Mouse (Mus musculus) heart, postnatal 36 days (tissue): Measurements from ENCODE around the gene Gcc2. TPM values are rescaled to one million over a fixed set of nuclear protein-coding genes. Genes with fewer than 3 reads are reported as not detected.
"Not testable (repeated sequence)": the region's sequence is repeated elsewhere in the genome, so short reads cannot be mapped to it uniquely, and the experiment has no call there.

Experiments used
- DNase-seq, 2 experiments: peaks; one replicate each; pipeline ENCODE4 v3.0.0; 2021 to 2022
- intact Hi-C: fragments of 180-260 bp; cut with DNase I; formaldehyde crosslinking; loops from one replicate; pipeline ENCODE4 v1.15.1; 2025
- total RNA-seq, 2 experiments: library from RNA; stranded (reverse); gene quantifications; 2 replicates each; pipeline ENCODE4 v1.2.3; 2021

The Gcc2 gene
- total RNA-seq = 10 to 100 TPM; 27.9 to 34.5 TPM

DNA sequence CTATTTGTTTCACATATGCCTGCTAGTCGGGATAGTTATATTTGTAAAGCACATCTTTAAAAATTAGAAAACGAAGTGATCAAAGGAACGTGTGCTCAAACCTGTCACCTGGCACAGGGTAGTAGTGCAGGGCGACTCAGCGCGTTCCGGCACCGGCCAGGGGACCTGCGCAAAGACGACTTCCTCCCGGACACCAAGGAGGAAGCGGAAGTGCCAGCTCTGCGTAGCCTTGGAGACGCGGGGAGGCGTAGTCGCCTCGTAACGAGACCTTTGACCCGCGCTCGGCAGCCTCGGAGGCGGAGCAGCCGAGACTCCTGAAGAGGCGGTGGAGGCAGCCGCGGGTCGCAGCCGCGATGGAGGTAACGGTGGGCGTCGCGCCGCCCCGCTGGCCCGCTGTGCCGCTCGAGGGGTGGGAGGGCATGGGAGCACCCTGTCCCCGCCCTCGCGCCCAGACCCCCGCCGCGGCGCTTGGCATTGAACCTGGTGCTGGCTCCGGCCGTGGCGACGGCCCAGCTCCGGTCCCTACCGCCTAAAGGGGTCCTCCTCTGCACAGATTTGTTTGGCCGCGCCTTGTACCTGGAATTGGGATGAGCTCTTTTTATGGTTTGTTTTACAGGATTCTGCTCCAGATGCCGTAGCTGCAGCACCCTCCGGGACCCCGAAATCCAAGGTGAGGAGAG is at the start of gene Gcc2:
TSS of gene Gcc2 (plus strand) at position 285 of the 680 bp plus-strand sequence.
- intact Hi-C loops = loop anchor here (5.0 to 10.0 kb wide), 2 partner anchors 119 to 192 kb away; partner anchors contain the start of gene Ranbp2
- peak; percentile 91 for DNase-seq

GRCm38 (mm10) chr10:58205986-58206385 is 49.3 kb upstream of the Gcc2 start:
- intact Hi-C loops = no loop called here
- no peak for DNase-seq

GRCm38 (mm10) chr10:58206639-58207404 is 48.5 kb upstream of the Gcc2 start:
- no peak for DNase-seq
- intact Hi-C loops = no loop called here

DNA sequence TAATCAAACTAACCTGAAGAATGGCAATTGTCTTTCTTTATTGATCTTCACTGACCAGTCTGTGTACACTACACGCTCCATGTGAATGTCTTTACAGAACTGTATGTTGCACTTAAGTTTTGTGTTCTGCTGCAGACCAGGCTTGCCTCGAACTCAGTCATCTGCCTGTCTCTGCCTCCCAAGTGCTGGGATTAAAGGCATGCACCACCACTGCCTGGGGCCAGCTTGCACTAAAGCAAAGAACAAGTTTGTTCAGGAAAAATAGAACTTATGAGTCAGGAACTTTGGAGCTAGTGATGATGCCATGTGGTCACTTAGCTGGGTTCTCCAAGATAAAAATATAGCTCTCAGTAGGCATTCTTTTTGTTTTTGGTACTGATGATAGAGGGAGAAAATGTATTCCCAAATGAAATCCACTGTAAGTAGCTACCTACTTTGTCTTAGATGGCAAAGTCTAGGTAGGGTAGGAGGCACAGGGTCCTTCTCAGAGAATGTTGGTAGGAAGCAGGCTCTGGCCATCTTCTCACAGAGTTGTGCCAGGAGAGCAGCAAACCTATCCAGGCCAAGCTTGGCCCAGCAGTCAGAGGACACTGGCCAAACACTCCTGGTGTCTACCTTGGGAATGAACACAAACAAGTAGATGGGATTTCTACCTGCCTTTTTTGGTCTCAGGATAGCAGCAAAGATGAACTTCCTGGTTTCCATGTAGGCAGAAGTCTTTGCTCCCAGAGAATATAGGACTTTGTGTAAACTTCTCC is 45.4 kb upstream of the Gcc2 start:
- intact Hi-C loops = no loop called here
- no peak for DNase-seq

GRCm38 (mm10) chr10:58210514-58210913 is 44.8 kb upstream of the Gcc2 start:
- DNase-seq = no peak
- intact Hi-C loops = no loop called here

DNA sequence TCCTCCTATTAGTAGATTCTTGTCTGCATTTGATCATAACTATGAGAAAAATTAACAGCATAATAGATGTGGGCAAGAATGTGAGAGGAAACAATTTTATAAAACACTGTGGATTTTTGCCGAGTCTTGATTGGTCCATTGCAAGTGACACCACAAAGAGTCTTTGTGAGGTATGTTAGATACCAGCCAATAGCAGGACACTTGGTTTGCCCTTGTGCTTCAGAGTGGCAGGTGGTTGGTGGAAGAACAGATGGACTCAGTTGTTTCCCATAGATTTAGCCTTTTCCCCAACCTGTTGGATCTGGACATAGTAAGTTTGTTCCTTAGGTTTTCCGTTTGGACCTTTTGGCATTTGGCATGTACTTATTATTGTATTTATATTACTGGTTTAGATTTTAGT is 44.1 kb upstream of the Gcc2 start:
- no peak for DNase-seq
- intact Hi-C loops = no loop called here

DNA sequence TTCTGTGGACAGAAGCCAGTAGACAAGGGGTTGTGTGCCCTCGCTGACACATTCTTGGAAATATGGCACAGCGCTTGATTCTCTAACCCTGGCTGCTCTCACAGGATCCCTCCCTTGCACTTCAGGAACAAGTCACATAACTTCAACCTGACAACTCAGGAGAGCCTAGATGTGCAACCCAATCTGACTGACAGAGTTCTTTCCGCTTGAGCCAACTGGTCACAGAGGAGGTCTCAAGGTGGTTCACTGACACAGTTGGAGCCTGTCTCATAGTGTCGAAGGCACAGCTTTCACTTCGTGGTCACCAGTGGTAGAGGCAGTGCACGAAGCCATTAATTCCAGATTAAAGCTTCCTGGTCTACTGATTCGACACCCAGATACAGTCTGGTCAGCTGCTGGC is 43.1 kb upstream of the Gcc2 start:
- intact Hi-C loops = no loop called here
- no peak for DNase-seq

DNA sequence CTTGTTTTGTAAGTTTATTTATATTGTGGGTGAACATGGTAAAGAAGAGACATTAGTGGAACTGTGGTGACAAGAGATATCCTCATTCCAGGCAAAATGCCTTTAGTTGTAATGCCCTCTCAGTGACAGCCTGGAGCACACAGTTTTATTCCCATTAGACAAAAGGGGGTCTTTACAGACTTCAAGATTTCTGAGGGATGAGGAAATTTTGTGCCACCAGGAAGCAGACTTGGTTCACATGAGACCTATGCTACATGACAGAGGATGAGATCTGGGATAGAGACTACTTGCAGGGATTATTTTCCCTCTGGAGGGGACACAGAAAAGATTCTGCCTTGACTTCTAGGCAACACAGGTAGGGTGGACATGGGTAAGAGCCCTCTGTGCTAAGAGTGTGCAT is 40.8 kb upstream of the Gcc2 start:
- intact Hi-C loops = no loop called here
- DNase-seq = no peak

DNA sequence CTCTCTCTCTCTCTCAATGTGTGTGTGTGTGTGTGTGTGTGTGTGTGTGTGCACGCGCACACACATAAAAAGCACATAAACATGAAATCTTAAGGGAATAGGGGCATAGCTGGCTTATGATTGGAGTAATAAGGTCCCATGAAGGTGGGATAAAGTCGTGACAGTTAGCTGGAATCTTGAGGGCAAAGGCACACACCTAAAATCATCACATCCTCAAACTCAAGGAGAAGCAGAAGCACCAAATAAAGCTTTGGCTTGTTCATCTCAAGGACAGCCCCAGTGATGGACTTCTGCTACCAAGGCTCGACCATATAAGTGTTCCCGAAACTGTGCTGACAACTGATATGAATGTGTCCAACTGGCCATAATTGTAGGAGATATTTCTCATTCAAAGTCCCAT is 40.4 kb upstream of the Gcc2 start:
- intact Hi-C loops = no loop called here
- DNase-seq = no peak

- DNase-seq = no peak
- intact Hi-C loops = no loop called here
Observed at GRCm38 (mm10) chr10:58215353-58215752, 39.9 kb upstream of the Gcc2 start.

- intact Hi-C loops = no loop called here
- no peak for DNase-seq
Observed at GRCm38 (mm10) chr10:58217366-58217765, 37.9 kb upstream of the Gcc2 start.

- intact Hi-C loops = no loop called here
- no peak for DNase-seq
Observed at GRCm38 (mm10) chr10:58220726-58221125, 34.6 kb upstream of the Gcc2 start.

DNA sequence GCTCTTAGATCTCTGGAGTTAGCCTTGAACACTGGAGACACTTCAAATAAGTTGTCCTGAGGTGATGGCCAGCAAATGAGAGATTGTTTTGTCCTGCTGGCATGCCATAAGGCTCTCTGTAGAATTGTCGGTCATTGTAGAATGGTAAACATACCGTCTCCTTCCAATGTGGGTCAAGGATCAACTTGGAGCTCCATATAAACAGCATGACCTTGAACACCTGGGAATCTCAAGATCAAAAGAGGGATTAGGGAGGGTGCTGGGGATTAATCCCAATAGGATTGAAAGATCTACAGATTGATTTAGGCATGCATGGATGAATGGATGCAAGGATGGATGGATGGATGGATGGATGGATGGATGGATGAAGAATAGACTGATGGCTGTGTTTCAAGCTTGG is 33.7 kb upstream of the Gcc2 start:
- DNase-seq = peak in 1 of 2 experiments; percentile 46

GRCm38 (mm10) chr10:58223161-58223560 is 32.1 kb upstream of the Gcc2 start:
- DNase-seq, intact Hi-C loops: not testable (repeated sequence)

More for the DNA sequence above, 33.7 kb upstream of the Gcc2 start:
- intact Hi-C loops = not testable (repeated sequence)

DNA sequence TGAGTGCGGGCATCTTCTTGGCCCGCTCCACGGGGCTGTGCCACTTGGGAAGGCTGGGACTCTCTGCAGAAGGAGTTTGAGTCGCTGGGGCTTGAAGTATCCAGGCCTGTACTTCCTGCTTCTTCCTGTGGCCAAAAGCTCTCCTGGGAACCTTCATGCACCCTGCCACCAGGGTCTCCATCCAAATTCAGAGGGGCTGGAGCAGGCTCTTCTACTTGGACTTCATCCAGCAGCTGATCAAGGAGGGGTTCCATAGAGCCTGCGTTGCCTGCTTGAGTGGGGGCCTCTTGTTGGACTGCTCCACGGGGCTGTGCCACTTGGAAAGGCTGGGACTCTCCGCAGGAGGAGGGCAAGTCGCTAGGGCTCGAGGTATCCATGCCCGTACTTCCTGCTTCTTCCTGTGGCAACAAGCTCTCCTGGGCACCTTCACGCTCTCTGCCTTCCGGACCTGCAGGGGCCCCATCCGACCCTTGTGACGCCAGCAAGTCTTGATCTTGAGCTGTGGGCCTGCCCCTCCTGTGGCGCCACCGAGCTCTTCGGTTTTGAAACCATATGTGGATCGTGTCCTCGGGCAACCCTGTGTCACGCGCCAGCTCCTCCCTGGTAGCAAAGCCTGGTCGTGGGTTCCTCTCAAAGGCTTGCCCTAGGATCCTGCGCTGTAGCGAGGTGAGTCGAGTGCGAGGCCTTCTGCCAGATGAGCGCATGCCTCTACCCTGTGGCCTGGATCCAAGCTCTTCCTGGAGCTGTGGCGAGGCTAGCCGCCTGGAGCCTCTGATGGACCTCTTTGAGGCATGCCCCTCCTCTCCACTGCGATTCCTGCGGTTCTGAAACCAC is 31.1 kb upstream of the Gcc2 start:
- intact Hi-C loops = not testable (repeated sequence)
- peak; percentile 57 to 63 for DNase-seq

DNA sequence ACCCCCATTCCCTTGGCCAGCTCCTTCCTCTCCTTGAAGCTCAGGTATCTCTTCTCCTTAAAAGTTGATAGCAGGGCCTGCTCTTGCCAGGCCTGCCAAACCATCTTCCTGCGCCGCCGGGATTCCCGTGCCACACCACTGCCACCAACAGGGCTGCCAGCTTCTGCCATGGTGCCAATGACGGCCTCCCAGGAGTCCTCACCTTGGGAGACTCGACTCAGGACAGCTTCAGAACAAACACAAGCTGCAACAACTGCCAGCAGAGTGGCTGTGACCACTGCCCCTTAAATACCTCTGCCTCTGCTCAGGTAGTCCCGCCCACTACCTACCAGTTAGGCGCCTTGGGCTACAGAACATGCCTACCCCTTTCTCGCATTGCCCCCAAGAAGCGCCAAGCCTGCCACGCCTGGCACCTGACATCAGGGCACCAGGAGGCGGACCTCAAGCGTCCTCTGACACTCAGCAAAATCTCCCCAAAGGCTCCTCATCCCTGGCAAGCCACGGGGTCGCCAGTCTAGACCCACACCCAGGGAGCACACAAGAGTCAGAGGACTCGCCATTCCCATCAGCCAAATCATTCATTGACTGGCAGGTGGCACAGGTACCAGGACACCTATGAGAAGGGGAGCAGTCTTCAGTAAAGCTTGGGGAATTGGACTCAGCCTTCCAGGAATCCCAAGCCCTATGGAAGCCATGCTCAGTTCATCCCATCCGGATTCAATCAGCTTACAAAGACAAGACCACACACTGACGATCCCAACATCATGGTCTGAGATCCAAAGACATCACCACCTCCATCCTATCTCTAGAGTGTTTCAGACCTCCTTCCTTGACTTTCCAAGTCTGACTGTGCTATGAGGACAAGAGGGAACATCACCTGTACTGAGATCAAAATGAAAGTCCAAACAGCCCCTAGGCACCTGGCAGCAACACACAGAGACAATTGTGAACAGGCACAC is 30.2 kb upstream of the Gcc2 start, which contains the start of gene AW822073:
TSS of gene AW822073 (minus strand) at position 104 of the 959 bp plus-strand sequence.
- DNase-seq = peak in 1 of 2 experiments; percentile 40
- intact Hi-C loops = not testable (repeated sequence)

DNA sequence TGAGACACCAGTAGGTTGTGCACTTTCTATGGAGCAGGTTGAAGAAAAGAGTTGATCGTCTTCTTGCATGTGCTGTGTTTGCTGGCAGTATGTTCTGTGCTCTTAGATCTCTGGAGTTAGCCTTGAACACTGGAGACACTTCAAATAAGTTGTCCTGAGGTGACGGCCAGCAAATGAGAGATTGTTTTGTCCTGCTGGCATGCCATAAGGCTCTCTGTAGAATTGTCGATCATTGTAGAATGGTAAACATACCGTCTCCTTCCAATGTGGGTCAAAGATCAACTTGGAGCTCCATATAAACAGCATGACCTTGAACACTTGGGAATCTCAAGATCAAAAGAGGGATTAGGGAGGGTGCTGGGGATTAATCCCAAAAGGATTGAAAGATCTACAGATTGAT is 28.9 kb upstream of the Gcc2 start:
- intact Hi-C loops = not testable (repeated sequence)

DNA sequence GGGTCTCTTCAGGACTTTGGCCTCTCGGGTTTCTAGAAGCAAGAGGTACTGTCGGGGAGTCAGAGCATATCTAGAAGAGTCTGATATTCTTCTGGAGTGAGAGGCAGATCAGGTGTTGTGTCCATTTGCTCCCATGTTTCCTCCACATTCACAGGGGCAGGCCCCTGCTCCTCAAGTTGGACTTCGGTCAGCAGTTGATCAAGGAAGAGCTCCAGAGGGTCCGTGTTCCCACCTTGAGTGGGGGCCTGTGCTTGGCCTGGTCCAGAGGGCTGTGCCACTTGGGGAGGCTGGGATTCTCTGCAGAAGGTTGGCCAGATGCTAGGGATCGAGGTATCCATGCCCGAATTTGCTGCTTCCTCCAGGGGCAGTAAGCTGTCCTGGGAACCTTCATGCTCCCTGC is 27.5 kb upstream of the Gcc2 start:
- DNase-seq, intact Hi-C loops: not testable (repeated sequence)

More for the DNA sequence above, 28.9 kb upstream of the Gcc2 start:
- not testable (repeated sequence) for DNase-seq

DNA sequence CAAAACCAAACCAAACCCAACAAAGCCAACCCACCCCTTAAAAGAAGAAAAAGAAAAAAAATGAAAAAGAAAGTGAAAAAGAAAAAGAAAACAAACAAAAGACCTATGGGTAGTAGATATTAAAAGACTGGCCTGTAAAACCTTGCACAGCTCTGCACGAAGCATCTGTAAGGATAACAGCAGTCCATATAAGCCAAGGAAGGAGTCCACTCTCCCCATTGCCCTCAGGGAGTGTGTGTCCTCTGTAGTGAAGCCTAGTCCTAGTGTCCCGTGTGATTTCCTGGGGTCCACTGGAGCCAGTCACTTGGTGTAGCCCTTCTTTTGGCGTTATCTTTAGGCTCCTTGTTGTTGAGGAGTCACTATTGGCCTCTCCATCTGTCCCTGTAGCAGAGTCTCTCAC is 25.3 kb upstream of the Gcc2 start:
- intact Hi-C loops, DNase-seq: not testable (repeated sequence)
